Mouse (Mus musculus) bone marrow, adult 2 months (tissue): Measurements from ENCODE around the gene Rtraf.

Experiments used
- CTCF ChIP-seq: fragments of 200-500 bp; IDR thresholded peaks from 2 replicates; pipeline ENCODE4 v1.5.1; 2011; ENCODE audit warnings: low read length, control low read depth; ENCODE audit not compliant: control insufficient read depth, insufficient read depth
- POLR2A ChIP-seq: fragments of 200-500 bp; IDR thresholded peaks from 2 replicates; pipeline ENCODE4 v1.6.1; 2011; ENCODE audit warnings: low read depth, mild to moderate bottlenecking, control low read depth, low read length, borderline replicate concordance; ENCODE audit not compliant: control insufficient read depth

DNA sequence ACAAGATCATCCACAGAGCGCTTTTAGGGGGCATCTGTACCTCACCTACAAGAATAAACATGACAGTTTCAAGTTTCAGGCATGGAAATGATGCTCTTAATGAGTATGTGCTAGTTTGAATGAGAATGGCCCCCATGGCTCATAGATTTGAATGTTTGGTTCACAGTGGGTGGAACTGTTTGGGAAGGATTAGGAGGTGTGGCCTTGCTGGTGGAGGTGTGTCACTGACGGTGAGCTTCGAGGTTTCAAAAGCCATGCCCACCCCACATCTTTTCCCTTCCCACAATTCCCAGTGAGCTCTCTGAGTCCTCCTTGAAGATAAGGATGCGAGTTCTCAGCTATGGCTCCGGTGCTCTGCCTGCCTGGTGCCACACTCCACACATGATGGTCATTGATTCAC lies 1.9 kb downstream of the Rtraf start:
- TF ChIP-seq CTCF (no peak), POLR2A (no peak)
